Mouse (Mus musculus) midbrain, embryonic 11.5 days (tissue): Measurements from ENCODE around the gene Apold1. TPM values are rescaled to one million over a fixed set of nuclear protein-coding genes. Genes with fewer than 3 reads are reported as not detected.

ENCODE experiments used
- ATAC-seq: fragments of 200-750 bp; cut with Nextera tagmentation; 2 replicates; pipeline ENCODE4 v1.8.0; 2017; ENCODE audit warnings: moderate TSS enrichment, moderate library complexity; ENCODE audit not compliant: low FRiP score
- DNase-seq: peaks from one replicate; pipeline ENCODE4 v3.0.0; 2015; ENCODE audit warnings: low spot score; ENCODE audit errors: missing footprints
- H3K27ac ChIP-seq: fragments of 300-500 bp; sonication (generic); 2 replicates; pipeline ENCODE4 v1.5.1; 2014; ENCODE audit warnings: low read depth, low read length
- H3K27me3 ChIP-seq: fragments of 300-500 bp; sonication (generic); 2 replicates; pipeline ENCODE4 v1.6.1; 2014; ENCODE audit warnings: mild to moderate bottlenecking, low read length, moderate library complexity, mixed read lengths; ENCODE audit not compliant: control insufficient read depth, insufficient read depth
- H3K36me3 ChIP-seq: fragments of 300-500 bp; sonication (generic); 2 replicates; pipeline ENCODE4 v1.6.1; 2014; ENCODE audit warnings: mild to moderate bottlenecking, low read length, moderate library complexity, mixed read lengths; ENCODE audit not compliant: control insufficient read depth, insufficient read depth
- H3K4me1 ChIP-seq: fragments of 300-500 bp; sonication (generic); 2 replicates; pipeline ENCODE4 v1.6.1; 2014; ENCODE audit warnings: low read length; ENCODE audit not compliant: control insufficient read depth, insufficient read depth
- H3K4me2 ChIP-seq: fragments of 300-500 bp; sonication (generic); 2 replicates; pipeline ENCODE4 v1.6.1; 2014; ENCODE audit warnings: mild to moderate bottlenecking, moderate library complexity
- H3K4me3 ChIP-seq: fragments of 300-500 bp; sonication (generic); 2 replicates; pipeline ENCODE4 v1.5.1; 2014; ENCODE audit warnings: low read depth, low read length
- H3K9ac ChIP-seq: fragments of 300-500 bp; sonication (generic); 2 replicates; pipeline ENCODE4 v1.6.1; 2014; ENCODE audit warnings: low read length
- H3K9me3 ChIP-seq: fragments of 300-500 bp; sonication (generic); 2 replicates; pipeline ENCODE4 v1.6.1; 2016; ENCODE audit warnings: low read length; ENCODE audit not compliant: control insufficient read depth
- WGBS: fragments of 180-500 bp; shearing (Covaris S2); extraction: QIAGEN DNeasy Blood & Tissue Kit; methylation state at CpG from one replicate; pipeline ENCODE4 v1.1.7; 2014; 5-methylcytosine and 5-hydroxymethylcytosine counted together
- polyA plus RNA-seq: library from polyadenylated mRNA; unstranded; fragments of >200 nt; fragmentation: Nextera tagmentation; extraction: Ambion mirVana; gene quantifications from 2 replicates; pipeline ENCODE4 v1.2.1, GENCODE M21; 2014

The Apold1 gene
- polyA plus RNA-seq, 1 experiment from 2014 or later: 2.8 TPM

DNA sequence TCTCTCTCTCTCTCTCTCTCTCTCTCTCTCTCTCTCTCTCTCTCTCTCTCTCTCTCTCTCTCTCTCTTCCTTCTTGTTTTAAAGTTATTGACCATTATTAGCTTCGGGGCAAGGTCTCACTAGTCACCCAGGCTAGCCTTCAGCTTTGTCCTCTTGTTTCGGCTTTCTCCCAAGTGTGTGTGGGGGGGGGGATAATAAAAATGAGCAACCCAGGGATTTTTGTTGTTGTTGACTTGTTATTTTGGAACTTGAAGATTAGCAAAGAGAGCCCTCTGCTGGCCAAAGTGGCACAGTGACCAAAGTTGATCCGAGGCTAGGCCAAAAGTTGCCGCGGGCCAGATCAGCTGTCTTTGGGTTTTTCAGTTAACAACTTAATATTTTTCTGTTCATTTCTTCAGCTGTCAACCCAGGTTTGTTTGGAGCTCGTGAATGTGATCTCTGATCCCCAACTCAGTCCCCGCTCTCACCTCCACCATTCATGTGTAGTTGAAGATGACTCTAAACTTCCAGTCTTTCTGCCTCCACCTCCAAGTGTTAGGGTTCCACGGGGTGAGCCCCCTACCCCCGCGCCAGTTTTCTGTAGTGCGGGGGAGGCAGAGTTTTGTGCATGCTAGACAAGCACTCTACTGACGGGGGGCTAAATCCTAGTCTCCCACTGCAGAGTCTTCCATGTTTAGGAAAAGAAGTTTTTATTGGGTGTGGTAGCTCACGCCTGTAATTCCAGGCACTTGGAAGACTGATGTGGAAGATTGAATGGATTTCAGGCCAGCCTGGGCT is 34.0 kb upstream of the Apold1 start:
- WGBS: 53% methylated on average over 13 of the region's 13 CpGs
- H3K36me3 ChIP-seq: peaks cover 3% of the 10 kb centered on the region; the same call in 1 of the 2 replicates

DNA sequence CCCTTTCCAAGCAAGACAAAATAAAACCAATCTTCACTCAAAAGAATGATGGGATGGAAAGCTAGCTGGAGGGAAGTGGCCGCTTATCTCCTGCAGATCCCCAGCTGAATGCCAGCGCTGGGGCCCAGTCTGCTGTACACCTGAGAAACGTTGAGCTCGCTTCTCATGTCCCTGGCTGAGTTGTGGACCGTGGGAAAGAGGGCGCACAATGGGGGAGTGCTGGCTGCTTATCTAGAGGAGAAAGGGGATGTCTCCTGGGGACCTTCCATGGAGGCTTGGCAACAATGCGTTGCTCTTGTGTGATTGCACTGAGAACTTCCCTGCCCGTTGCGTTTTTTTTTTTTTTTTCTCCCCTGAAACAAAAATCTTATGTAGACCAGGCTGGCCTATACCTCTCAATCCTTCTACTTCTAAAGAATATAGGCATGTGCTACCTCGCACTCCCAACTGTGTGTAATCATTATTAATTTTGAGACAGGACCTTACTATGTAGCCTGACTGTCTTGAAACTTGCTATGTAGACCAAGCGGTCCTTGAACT is 32.9 kb upstream of the Apold1 start:
- DNase-seq (no peak), ATAC-seq (no peak)
- H3K36me3 ChIP-seq: peaks cover 3% of the 10 kb centered on the region; the same call in 1 of the 2 replicates
- 81% methylated on average over 11 of the region's 11 CpGs for WGBS
- H3K4me1 ChIP-seq: no peaks in the 10 kb centered on the region
- H3K4me2 ChIP-seq: no peak overlapping the region
- no peaks in the 10 kb centered on the region for H3K9me3 ChIP-seq
- H3K27ac ChIP-seq: no peak overlapping the region
- H3K4me3 ChIP-seq: no peak overlapping the region
- H3K27me3 ChIP-seq: no peaks in the 10 kb centered on the region
- no peak overlapping the region for H3K9ac ChIP-seq

More for the DNA sequence above, 34.0 kb upstream of the Apold1 start:
- Histone ChIP-seq H3K9ac (no peak overlapping the region), H3K4me2 (no peak overlapping the region), H3K9me3 (no peaks in the 10 kb centered on the region), H3K27ac (no peak overlapping the region), H3K4me3 (no peak overlapping the region), H3K4me1 (no peaks in the 10 kb centered on the region), H3K27me3 (no peaks in the 10 kb centered on the region)
- ATAC-seq (no peak), DNase-seq (peak; percentile 96)

DNA sequence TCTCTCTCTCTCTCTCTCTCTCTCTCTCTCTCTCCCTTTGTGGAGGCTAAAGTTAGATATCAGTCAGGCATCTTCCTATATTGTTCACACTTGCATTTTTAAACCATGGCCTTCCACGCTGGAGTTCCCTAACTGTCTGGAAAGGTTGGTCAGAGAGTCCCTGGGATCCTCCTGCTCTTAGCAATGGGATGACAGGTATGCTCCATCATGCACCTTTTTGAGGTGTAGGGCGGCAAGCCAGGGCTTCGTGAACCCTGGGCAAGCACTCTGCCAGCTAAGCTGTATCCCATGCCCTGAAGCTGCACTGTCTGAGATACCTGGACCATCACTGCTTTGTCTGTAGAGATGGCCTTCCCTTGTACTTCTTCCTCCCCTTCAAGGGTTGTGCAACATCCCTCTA is 32.3 kb upstream of the Apold1 start:
- Histone ChIP-seq H3K27ac (no peak overlapping the region), H3K4me1 (no peaks in the 10 kb centered on the region), H3K9me3 (no peaks in the 10 kb centered on the region), H3K9ac (no peak overlapping the region), H3K27me3 (no peaks in the 10 kb centered on the region), H3K4me3 (no peak overlapping the region), H3K4me2 (no peak overlapping the region), H3K36me3 (peaks cover 3% of the 10 kb centered on the region; the same call in 1 of the 2 replicates)
- ATAC-seq (no peak), DNase-seq (no peak)
- 88% methylated on average over 3 of the region's 3 CpGs for WGBS

GRCm38 (mm10) chr6:134951364-134951763 is 30.2 kb upstream of the Apold1 start:
- H3K36me3 ChIP-seq: peaks cover 3% of the 10 kb centered on the region; the same call in 1 of the 2 replicates
- no peak overlapping the region for H3K27ac ChIP-seq
- H3K4me3 ChIP-seq: no peak overlapping the region
- DNase-seq (no peak), ATAC-seq (no peak)
- H3K4me1 ChIP-seq: no peaks in the 10 kb centered on the region
- no peaks in the 10 kb centered on the region for H3K9me3 ChIP-seq
- H3K9ac ChIP-seq: no peak overlapping the region
- WGBS: 87% methylated on average over 5 of the region's 5 CpGs
- no peak overlapping the region for H3K4me2 ChIP-seq
- no peaks in the 10 kb centered on the region for H3K27me3 ChIP-seq

- peaks cover 5% of the 10 kb centered on the region; the same call in 1 of the 2 replicates for H3K36me3 ChIP-seq
- ATAC-seq: no peak
- 85% methylated on average over 11 of the region's 11 CpGs for WGBS
These were observed 27.5 kb upstream of the Apold1 start for GRCm38 (mm10) chr6:134953976-134954375.

GRCm38 (mm10) chr6:134956388-134956787 is 25.1 kb upstream of the Apold1 start:
- Histone ChIP-seq H3K4me1 (peaks cover 8% of the 10 kb centered on the region), H3K27ac (no peak overlapping the region), H3K36me3 (peaks cover 4% of the 10 kb centered on the region; the same call in 1 of the 2 replicates), H3K4me2 (no peak overlapping the region), H3K27me3 (no peaks in the 10 kb centered on the region), H3K9ac (no peak overlapping the region), H3K9me3 (no peaks in the 10 kb centered on the region), H3K4me3 (no peak overlapping the region)
- no peak for DNase-seq
- ATAC-seq: no peak
- 72% methylated on average over 4 of the region's 4 CpGs for WGBS

More at GRCm38 (mm10) chr6:134953976-134954375, 27.5 kb upstream of the Apold1 start:
- H3K27ac ChIP-seq: no peak overlapping the region
- no peaks in the 10 kb centered on the region for H3K4me1 ChIP-seq
- no peaks in the 10 kb centered on the region for H3K27me3 ChIP-seq
- no peak overlapping the region for H3K4me2 ChIP-seq
- H3K9ac ChIP-seq: no peak overlapping the region
- H3K9me3 ChIP-seq: no peaks in the 10 kb centered on the region
- no peak for DNase-seq
- H3K4me3 ChIP-seq: no peak overlapping the region

- Histone ChIP-seq H3K4me3 (no peak overlapping the region), H3K36me3 (peaks cover 2% of the 10 kb centered on the region; the same call in 1 of the 2 replicates), H3K27ac (no peak overlapping the region), H3K9me3 (no peaks in the 10 kb centered on the region), H3K4me1 (peaks cover 16% of the 10 kb centered on the region), H3K27me3 (no peaks in the 10 kb centered on the region), H3K9ac (no peak overlapping the region), H3K4me2 (no peak overlapping the region)
- DNase-seq (no peak), ATAC-seq (no peak)
- WGBS: 50% methylated on average over 5 of the region's 5 CpGs
These were observed 20.2 kb upstream of the Apold1 start for GRCm38 (mm10) chr6:134961286-134961685.

DNA sequence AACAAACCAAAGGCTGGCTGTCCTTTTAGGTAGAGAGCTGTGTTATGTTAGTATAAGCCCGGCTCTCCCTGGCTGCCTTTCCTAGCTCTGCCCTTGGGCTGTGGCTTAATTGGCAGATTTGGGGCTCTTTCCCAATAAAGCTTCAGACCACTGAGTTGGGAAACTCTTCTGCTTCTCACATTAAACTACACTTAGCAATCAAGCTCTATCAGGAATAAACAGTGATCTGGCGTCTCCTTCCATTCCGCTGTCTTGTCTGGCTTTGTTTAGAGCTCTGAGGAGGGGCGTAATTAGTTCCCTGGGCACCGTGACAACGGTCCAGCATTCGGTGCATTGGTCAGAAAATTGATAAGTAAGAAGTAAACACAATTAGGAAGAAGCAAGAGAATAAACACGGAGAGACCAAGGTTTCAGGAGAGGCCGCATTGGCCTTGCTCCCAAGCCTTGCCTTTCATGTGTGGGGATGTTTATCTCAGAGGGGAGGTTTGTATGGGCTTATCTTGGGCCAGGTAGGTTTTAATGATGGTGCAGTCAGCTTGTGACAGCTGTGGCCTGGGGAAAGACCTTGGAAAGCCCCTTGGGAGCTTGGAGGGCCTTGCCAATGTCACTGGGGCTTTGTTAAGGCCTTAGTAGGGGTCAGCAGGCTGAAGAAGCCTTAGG is 19.5 kb upstream of the Apold1 start:
- Histone ChIP-seq H3K4me1 (peaks cover 16% of the 10 kb centered on the region), H3K9ac (no peak overlapping the region), H3K9me3 (no peaks in the 10 kb centered on the region), H3K27me3 (no peaks in the 10 kb centered on the region), H3K27ac (no peak overlapping the region), H3K4me3 (no peak overlapping the region), H3K4me2 (no peak overlapping the region), H3K36me3 (peaks cover 2% of the 10 kb centered on the region; the same call in 1 of the 2 replicates)
- ATAC-seq (no peak; the same call in 1 of the 2 replicates), DNase-seq (no peak)
- WGBS: 52% methylated on average over 9 of the region's 9 CpGs

GRCm38 (mm10) chr6:134962518-134962893 is 19.0 kb upstream of the Apold1 start:
- Histone ChIP-seq H3K4me2 (no peak overlapping the region), H3K9ac (no peak overlapping the region), H3K27ac (no peak overlapping the region), H3K4me3 (no peak overlapping the region), H3K36me3 (peaks cover 2% of the 10 kb centered on the region; the same call in 1 of the 2 replicates), H3K27me3 (no peaks in the 10 kb centered on the region), H3K9me3 (no peaks in the 10 kb centered on the region), H3K4me1 (peaks cover 16% of the 10 kb centered on the region)
- 42% methylated on average over 5 of the region's 5 CpGs for WGBS
- ATAC-seq (no peak), DNase-seq (no peak)
